15 mouse cellular contexts compared by ENCODE assay signal in the genomic region with DNA sequence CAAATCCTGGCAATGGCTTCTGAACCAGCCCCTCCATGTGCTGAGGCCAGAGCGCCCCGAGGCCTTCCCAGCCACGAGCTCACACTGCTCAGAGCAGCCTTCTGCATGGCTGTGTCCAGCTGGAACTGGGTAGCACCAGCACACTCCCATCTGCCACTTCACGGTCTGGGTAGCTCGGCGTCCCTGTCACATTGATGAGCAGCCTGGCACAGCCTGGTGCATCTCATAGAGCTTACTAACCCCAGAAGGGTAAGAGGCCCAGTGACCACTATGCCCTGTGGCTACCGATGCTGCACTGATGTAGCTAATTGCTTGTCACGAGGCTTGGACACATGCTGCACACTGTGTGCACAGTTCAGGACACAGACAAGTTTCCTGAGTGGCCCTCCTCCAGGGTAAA.
DNase-seq lines count a peak whose midpoint lies in the region; ATAC-seq and TF ChIP-seq lines count a peak whose summit lies in the region.
"Had no signal": no experiment of that assay in that cellular context is flagged by ENCODE, and none has a peak within 500 bp of the region (broad histone marks: within the 10 kb centered on the region; RNA-seq: fewer than 3 reads in every experiment).

No protein-coding gene starts in this region.

- ATAC-seq in forebrain, embryonic 13.5 days: 0 out of 2 replicates have a peak, but pooled peaks have one; percentile 53
- no peak for ATAC-seq in forebrain, embryonic 14.5 days
- peak; percentile 65; the same call in 1 of the 2 replicates for ATAC-seq in embryonic facial prominence, embryonic 14.5 days (ENCODE audit: low read depth)
- ATAC-seq in midbrain, embryonic 13.5 days: peak; percentile 65
- no peak for ATAC-seq in granulocyte monocyte progenitor cell, adult 5-6 weeks (replicated peaks; ENCODE audit: poor library complexity, severe bottlenecking)
- ATAC-seq in intestine, embryonic 15.5 days: no peak
- ATAC-seq in liver, postnatal 0 days: no peak
- ATAC-seq: activated CD4-positive, CD25-positive, alpha-beta regulatory T cell, adult 4 months had no signal

- no peak for DNase-seq in forebrain, embryonic 14.5 days (ENCODE audit: low spot score)
- peak; percentile 82 for DNase-seq in Muller cell, postnatal 12 days (ENCODE audit: inconsistent ontology term)
- no peak for DNase-seq in embryonic facial prominence, embryonic 14.5 days (ENCODE audit: low spot score)
- DNase-seq in liver, postnatal 0 days: no peak
- DNase-seq: heart, adult 2 months; heart, postnatal 14 days; kidney, adult 8-10 months; lung, embryonic 14.5 days; right cerebral cortex, postnatal 4 days had no signal

- H3K4me1 ChIP-seq in forebrain, embryonic 13.5 days: peaks cover 13% of the 10 kb centered on the region
- H3K4me1 ChIP-seq in forebrain, embryonic 14.5 days (ENCODE audit: control insufficient read depth, insufficient read depth, low read length): peaks cover 9% of the 10 kb centered on the region
- no peaks in the 10 kb centered on the region for H3K4me1 ChIP-seq in embryonic facial prominence, embryonic 14.5 days (ENCODE audit: control insufficient read depth, insufficient read depth, low read length)
- H3K4me1 ChIP-seq in midbrain, embryonic 13.5 days (replicated peaks): peaks cover 34% of the 10 kb centered on the region
- 0 out of 2 replicates have a peak, but pooled peaks cover 8% of the 10 kb centered on the region for H3K4me1 ChIP-seq in intestine, embryonic 15.5 days (replicated peaks)
- H3K4me1 ChIP-seq in liver, postnatal 0 days (ENCODE audit: insufficient read depth): peaks cover 23% of the 10 kb centered on the region

- no peak overlapping the region for H3K27ac ChIP-seq in forebrain, embryonic 13.5 days
- no peak overlapping the region for H3K27ac ChIP-seq in forebrain, embryonic 14.5 days (ENCODE audit: low read depth, low read length)
- H3K27ac ChIP-seq in embryonic facial prominence, embryonic 14.5 days (replicated peaks; ENCODE audit: low read depth, low read length): no peak overlapping the region
- H3K27ac ChIP-seq in midbrain, embryonic 13.5 days: peak overlapping the region; percentile 44; the same call in 1 of the 2 replicates
- H3K27ac ChIP-seq in intestine, embryonic 15.5 days: no peak overlapping the region
- no peak overlapping the region for H3K27ac ChIP-seq in liver, postnatal 0 days (ENCODE audit: low read depth)
- H3K27ac ChIP-seq: heart, adult 2 months had no signal

- no peak for TF ChIP-seq EP300 in liver, postnatal 0 days (IDR thresholded peaks at IDR 0.05; ENCODE audit: low read depth)

- no peak overlapping the region for H3K4me3 ChIP-seq in forebrain, embryonic 13.5 days
- no peak overlapping the region for H3K4me3 ChIP-seq in forebrain, embryonic 14.5 days (ENCODE audit: low read depth, low read length)
- no peak overlapping the region for H3K4me3 ChIP-seq in embryonic facial prominence, embryonic 14.5 days (ENCODE audit: low read depth, low read length)
- no peak overlapping the region for H3K4me3 ChIP-seq in midbrain, embryonic 13.5 days (replicated peaks)
- no peak overlapping the region for H3K4me3 ChIP-seq in intestine, embryonic 15.5 days (replicated peaks)
- no peak overlapping the region for H3K4me3 ChIP-seq in liver, postnatal 0 days (ENCODE audit: low read depth, low read length)
- H3K4me3 ChIP-seq: heart, adult 2 months; megakaryocyte, embryonic 14.5 days had no signal

- no peaks in the 10 kb centered on the region for H3K27me3 ChIP-seq in forebrain, embryonic 13.5 days
- no peaks in the 10 kb centered on the region for H3K27me3 ChIP-seq in forebrain, embryonic 14.5 days (replicated peaks; ENCODE audit: control insufficient read depth, insufficient read depth, low read length)
- H3K27me3 ChIP-seq in embryonic facial prominence, embryonic 14.5 days (replicated peaks; ENCODE audit: control insufficient read depth, insufficient read depth, low read length): no peaks in the 10 kb centered on the region
- H3K27me3 ChIP-seq in midbrain, embryonic 13.5 days: no peaks in the 10 kb centered on the region
- H3K27me3 ChIP-seq in intestine, embryonic 15.5 days (replicated peaks): no peaks in the 10 kb centered on the region
- H3K27me3 ChIP-seq in liver, postnatal 0 days (ENCODE audit: insufficient read depth, low read length): no peaks in the 10 kb centered on the region

- 84% methylated on average over 8 of the region's 8 CpGs for WGBS in forebrain, embryonic 13.5 days
- 84% methylated on average over 8 of the region's 8 CpGs for WGBS in forebrain, embryonic 14.5 days
- 78% methylated on average over 8 of the region's 8 CpGs for WGBS in embryonic facial prominence, embryonic 14.5 days
- 77% methylated on average over 8 of the region's 8 CpGs for WGBS in midbrain, embryonic 13.5 days
- WGBS in intestine, embryonic 15.5 days: 89% methylated on average over 8 of the region's 8 CpGs
- 86% methylated on average over 8 of the region's 8 CpGs for WGBS in liver, postnatal 0 days (ENCODE audit: insufficient replicate concordance)

- TF ChIP-seq CTCF in liver, postnatal 0 days (IDR thresholded peaks at IDR 0.05; ENCODE audit: low read depth): no peak

- H3K36me3 ChIP-seq in forebrain, embryonic 13.5 days (ENCODE audit: poor library complexity, severe bottlenecking): peaks cover 21% of the 10 kb centered on the region
- H3K36me3 ChIP-seq in forebrain, embryonic 14.5 days (ENCODE audit: control insufficient read depth, insufficient read depth, low read length): 0 out of 2 replicates have a peak, but pooled peaks cover 3% of the 10 kb centered on the region
- peaks cover 11% of the 10 kb centered on the region; the same call in 1 of the 2 replicates for H3K36me3 ChIP-seq in embryonic facial prominence, embryonic 14.5 days (ENCODE audit: control insufficient read depth, insufficient read depth, low read length)
- H3K36me3 ChIP-seq in midbrain, embryonic 13.5 days: peaks cover 19% of the 10 kb centered on the region
- H3K36me3 ChIP-seq in intestine, embryonic 15.5 days: no peaks in the 10 kb centered on the region; the same call in 1 of the 2 replicates
- H3K36me3 ChIP-seq in liver, postnatal 0 days (replicated peaks; ENCODE audit: insufficient read depth, low read length): no peaks in the 10 kb centered on the region; the same call in 1 of the 2 replicates

- H3K9me3 ChIP-seq in forebrain, embryonic 13.5 days (replicated peaks): 0 out of 2 replicates have a peak, but pooled peaks cover 5% of the 10 kb centered on the region
- no peaks in the 10 kb centered on the region for H3K9me3 ChIP-seq in forebrain, embryonic 14.5 days (replicated peaks; ENCODE audit: control insufficient read depth, low read length)
- H3K9me3 ChIP-seq in embryonic facial prominence, embryonic 14.5 days (ENCODE audit: control insufficient read depth, low read length): no peaks in the 10 kb centered on the region
- H3K9me3 ChIP-seq in midbrain, embryonic 13.5 days: no peaks in the 10 kb centered on the region; the same call in 1 of the 2 replicates
- H3K9me3 ChIP-seq in intestine, embryonic 15.5 days: no peaks in the 10 kb centered on the region
- no peaks in the 10 kb centered on the region for H3K9me3 ChIP-seq in liver, postnatal 0 days (ENCODE audit: low read length)

- H3K9ac ChIP-seq in forebrain, embryonic 13.5 days: no peak overlapping the region
- no peak overlapping the region for H3K9ac ChIP-seq in forebrain, embryonic 14.5 days (ENCODE audit: low read length)
- no peak overlapping the region for H3K9ac ChIP-seq in embryonic facial prominence, embryonic 14.5 days (ENCODE audit: low read depth, low read length)
- no peak overlapping the region for H3K9ac ChIP-seq in midbrain, embryonic 13.5 days (replicated peaks)
- H3K9ac ChIP-seq in intestine, embryonic 15.5 days: no peak overlapping the region
- H3K9ac ChIP-seq in liver, postnatal 0 days (replicated peaks): no peak overlapping the region
- H3K9ac ChIP-seq: lung, embryonic 14.5 days had no signal

- H3K4me2 ChIP-seq in forebrain, embryonic 13.5 days: no peak overlapping the region
- H3K4me2 ChIP-seq in forebrain, embryonic 14.5 days (ENCODE audit: low read length): no peak overlapping the region
- H3K4me2 ChIP-seq in embryonic facial prominence, embryonic 14.5 days (ENCODE audit: low read depth, low read length): no peak overlapping the region
- no peak overlapping the region for H3K4me2 ChIP-seq in midbrain, embryonic 13.5 days (replicated peaks)
- no peak overlapping the region for H3K4me2 ChIP-seq in intestine, embryonic 15.5 days (replicated peaks)
- no peak overlapping the region for H3K4me2 ChIP-seq in liver, postnatal 0 days (ENCODE audit: low read depth, low read length)
- H3K4me2 ChIP-seq: lung, embryonic 14.5 days had no signal

Comparison
In these comparisons a context has a peak if more than half of its experiments do, and no peak if none do; other contexts are left out.
1. ATAC-seq: peak in forebrain, embryonic 13.5 days (single experiment), embryonic facial prominence, embryonic 14.5 days (single experiment) and midbrain, embryonic 13.5 days (single experiment); none in forebrain, embryonic 14.5 days (single experiment), granulocyte monocyte progenitor cell, adult 5-6 weeks (single experiment), intestine, embryonic 15.5 days (single experiment) and liver, postnatal 0 days (single experiment).